Mouse (Mus musculus) heart, adult 2 months (tissue): ENCODE data around the gene Gfpt1. TPM values are rescaled to one million over a fixed set of nuclear protein-coding genes. Genes with fewer than 3 reads are reported as not detected.
"Not testable (repeated sequence)": the region's sequence is repeated elsewhere in the genome, so short reads cannot be mapped to it uniquely, and the experiment has no call there.

Source experiments
- DNase-seq, 2 experiments: peaks; one replicate each; pipeline ENCODE4 v3.0.0; 2021
- H3K27ac ChIP-seq: fragments of 200-600 bp; 2 replicates; pipeline ENCODE4 v1.8.1; 2022
- H3K27me3 ChIP-seq: fragments of 200-500 bp; 2 replicates; pipeline ENCODE4 v1.6.1; 2012; ENCODE audit warnings: mild to moderate bottlenecking, low read length, inconsistent platforms, mixed read lengths; ENCODE audit not compliant: control insufficient read depth, insufficient read depth
- H3K36me3 ChIP-seq: fragments of 200-500 bp; 2 replicates; pipeline ENCODE4 v1.6.1; 2012; ENCODE audit warnings: low read length, inconsistent platforms; ENCODE audit not compliant: control insufficient read depth, insufficient read depth
- H3K4me1 ChIP-seq: fragments of 200-500 bp; 2 replicates; pipeline ENCODE4 v1.6.1; 2011; ENCODE audit warnings: low read length; ENCODE audit not compliant: control insufficient read depth, insufficient read depth
- H3K4me3 ChIP-seq: fragments of 200-600 bp; 2 replicates; pipeline ENCODE4 v1.8.1; 2022
- H3K79me2 ChIP-seq: fragments of 200-500 bp; replicated peaks from 2 replicates; pipeline ENCODE4 v1.6.1; 2012; ENCODE audit warnings: mild to moderate bottlenecking, inconsistent platforms, low read length, moderate library complexity, mixed read lengths; ENCODE audit not compliant: control insufficient read depth, insufficient read depth
- H3K9ac ChIP-seq: fragments of 200-500 bp; 2 replicates; pipeline ENCODE4 v1.6.1; 2012; ENCODE audit warnings: low read depth, mild to moderate bottlenecking, control low read depth, inconsistent platforms, low read length, mixed read lengths
- CTCF ChIP-seq: fragments of 200-600 bp; IDR thresholded peaks from 2 replicates; pipeline ENCODE4 v1.8.1; 2022; ENCODE audit warnings: antibody characterized with exemption, mild to moderate bottlenecking, moderate library complexity
- EP300 ChIP-seq: fragments of 200-500 bp; IDR thresholded peaks from 2 replicates; pipeline ENCODE4 v1.6.1; 2011; ENCODE audit warnings: low read depth, low read length, control low read depth; ENCODE audit not compliant: insufficient read depth
- POLR2A ChIP-seq: fragments of 200-500 bp; IDR thresholded peaks from 2 replicates; pipeline ENCODE4 v1.6.1; 2011; ENCODE audit warnings: mild to moderate bottlenecking, low read depth, low read length, control low read depth; ENCODE audit not compliant: insufficient read depth
- WGBS: fragments of 180-500 bp; shearing (Covaris S2); methylation state at CpG from one replicate; pipeline ENCODE4 v1.1.7; 2018; 5-methylcytosine and 5-hydroxymethylcytosine counted together
- intact Hi-C: fragments of 180-260 bp; cut with DNase I; formaldehyde crosslinking; loops from one replicate; pipeline ENCODE4 v1.15.1; 2025
- polyA plus RNA-seq: library from polyadenylated mRNA; depleted of rRNA; stranded (reverse); fragments of >200 nt; gene quantifications from 2 replicates; pipeline ENCODE4 v1.2.3, GENCODE M21; 2012
- total RNA-seq, 2 experiments: library from RNA; stranded (reverse); gene quantifications; 2 replicates each; pipeline ENCODE4 v1.2.3; 2021

Gfpt1 gene
- total and polyA plus RNA-seq, 3 experiments, result 6.1 to 17.5 (median 16.1) TPM

GRCm38 (mm10) chr6:87018874-87019273 lies 23.8 kb upstream of the Gfpt1 start:
- Histone ChIP-seq H3K27me3 (no peaks in the 10 kb centered on the region), H3K9ac (no peak overlapping the region), H3K27ac (no peak overlapping the region), H3K4me1 (no peaks in the 10 kb centered on the region), H3K79me2 (0 out of 2 replicates have a peak, but pooled peaks cover 2% of the 10 kb centered on the region), H3K4me3 (no peak overlapping the region), H3K36me3 (no peaks in the 10 kb centered on the region; the same call in 1 of the 2 replicates)
- TF ChIP-seq POLR2A (no peak), CTCF (no peak), EP300 (no peak)
- no peak for DNase-seq
- 93% methylated on average over 8 of the region's 8 CpGs for WGBS
- intact Hi-C loops, result no loop called here

DNA sequence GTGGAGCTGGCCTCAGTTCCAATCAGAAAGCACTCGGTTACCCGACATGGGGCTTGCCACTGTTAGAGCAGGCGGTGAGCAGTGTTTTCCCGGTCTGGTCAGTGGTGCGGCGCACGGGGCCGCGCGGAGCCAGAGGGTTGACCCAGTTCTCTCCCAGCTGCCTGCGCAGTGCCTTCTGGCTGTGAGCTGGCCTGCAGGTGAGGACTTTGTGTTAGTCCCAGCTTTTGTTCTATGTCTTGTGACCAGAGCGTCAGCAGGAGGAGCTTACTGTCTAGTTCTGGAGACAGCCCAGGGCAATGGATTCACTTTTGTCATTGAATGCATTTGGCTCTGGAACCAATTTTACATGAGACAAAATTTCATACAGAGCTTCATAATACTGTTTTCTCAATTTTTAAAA lies 20.9 kb upstream of the Gfpt1 start:
- intact Hi-C loops, result no loop called here
- TF ChIP-seq POLR2A (no peak), EP300 (no peak), CTCF (no peak)
- no peak overlapping the region for H3K27ac ChIP-seq

GRCm38 (mm10) chr6:87026980-87027379 lies 15.7 kb upstream of the Gfpt1 start:
- Histone ChIP-seq H3K79me2 (no peaks in the 10 kb centered on the region), H3K27ac (no peak overlapping the region), H3K36me3 (peaks cover 4% of the 10 kb centered on the region), H3K27me3 (no peaks in the 10 kb centered on the region), H3K4me3 (no peak overlapping the region), H3K9ac (no peak overlapping the region), H3K4me1 (no peaks in the 10 kb centered on the region)
- TF ChIP-seq POLR2A, result no peak
- TF ChIP-seq EP300, result no peak
- TF ChIP-seq CTCF, result no peak
- 43% methylated on average over 7 of the region's 7 CpGs for WGBS
- DNase-seq, result peak in 1 of 2 experiments; percentile 31
- intact Hi-C loops, result no loop called here

More for the DNA sequence above, 20.9 kb upstream of the Gfpt1 start:
- no peak overlapping the region for H3K4me3 ChIP-seq
- 0 out of 2 replicates have a peak, but pooled peaks cover 2% of the 10 kb centered on the region for H3K79me2 ChIP-seq
- H3K9ac ChIP-seq, result no peak overlapping the region
- WGBS, result 98% methylated on average over 12 of the region's 12 CpGs
- H3K4me1 ChIP-seq, result no peaks in the 10 kb centered on the region
- no peak for DNase-seq
- H3K27me3 ChIP-seq, result no peaks in the 10 kb centered on the region
- no peaks in the 10 kb centered on the region; the same call in 1 of the 2 replicates for H3K36me3 ChIP-seq

DNA sequence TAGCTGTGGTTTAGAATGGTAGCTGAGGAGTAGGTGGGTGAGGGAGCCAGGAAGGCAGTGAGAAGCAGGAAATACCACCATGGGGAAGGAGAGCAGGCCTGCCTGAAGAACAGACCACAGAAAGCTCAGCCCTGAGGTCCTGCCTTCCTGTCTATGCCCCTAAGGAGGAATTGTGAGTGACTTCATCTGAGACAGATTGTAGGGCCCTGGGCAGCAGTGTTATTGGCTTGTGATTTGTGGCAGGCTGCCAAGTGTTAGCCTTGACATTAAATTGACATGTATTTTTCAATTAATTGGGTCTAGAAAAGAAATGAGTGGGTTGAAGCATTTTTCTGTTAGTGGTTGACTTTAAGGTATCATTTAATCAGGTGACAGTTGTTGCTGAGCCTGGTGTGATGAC lies 13.8 kb upstream of the Gfpt1 start:
- no peak overlapping the region for H3K4me3 ChIP-seq
- DNase-seq, result no peak
- H3K79me2 ChIP-seq, result no peaks in the 10 kb centered on the region
- H3K9ac ChIP-seq, result no peak overlapping the region
- no peaks in the 10 kb centered on the region for H3K4me1 ChIP-seq
- TF ChIP-seq POLR2A, result no peak
- no peak for TF ChIP-seq EP300
- no peak for TF ChIP-seq CTCF
- intact Hi-C loops, result no loop called here
- peaks cover 4% of the 10 kb centered on the region for H3K36me3 ChIP-seq
- H3K27ac ChIP-seq, result no peak overlapping the region
- H3K27me3 ChIP-seq, result no peaks in the 10 kb centered on the region

DNA sequence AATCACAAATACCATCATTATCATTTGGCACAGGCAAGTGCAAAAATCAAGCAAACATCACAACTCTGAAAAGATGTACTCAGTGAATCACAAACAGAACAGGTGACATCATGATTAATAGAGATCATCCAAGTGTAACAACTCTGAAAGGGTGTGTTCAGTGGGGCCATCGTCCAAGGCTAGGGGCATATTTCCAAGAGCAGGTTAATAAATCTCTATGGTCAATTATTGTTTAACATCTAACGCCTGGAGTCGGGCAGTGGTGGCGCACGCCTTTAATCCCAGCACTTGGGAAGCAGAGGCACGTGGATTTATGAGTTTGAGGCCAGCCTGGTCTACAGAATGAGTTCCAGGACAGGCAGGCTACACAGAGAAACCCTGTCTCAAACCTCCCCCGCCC lies 11.3 kb upstream of the Gfpt1 start:
- H3K36me3 ChIP-seq, H3K27me3 ChIP-seq, H3K9ac ChIP-seq, H3K27ac ChIP-seq, DNase-seq, H3K4me3 ChIP-seq, H3K79me2 ChIP-seq, H3K4me1 ChIP-seq, intact Hi-C loops: not testable (repeated sequence)
- 95% methylated on average over 7 of the region's 7 CpGs for whole genome bisulfite sequencing

- H3K27ac ChIP-seq, result no peak overlapping the region
- peaks cover 3% of the 10 kb centered on the region for H3K36me3 ChIP-seq
- 79% methylated on average over 3 of the region's 3 CpGs for WGBS
- no peaks in the 10 kb centered on the region for H3K79me2 ChIP-seq
- no peaks in the 10 kb centered on the region for H3K4me1 ChIP-seq
- intact Hi-C loops, result no loop called here
- DNase-seq, result no peak
- no peaks in the 10 kb centered on the region for H3K27me3 ChIP-seq
- no peak for TF ChIP-seq POLR2A
- no peak for TF ChIP-seq EP300
- TF ChIP-seq CTCF, result no peak
- H3K9ac ChIP-seq, result no peak overlapping the region
- H3K4me3 ChIP-seq, result no peak overlapping the region
Observed at GRCm38 (mm10) chr6:87032401-87032800, 10.2 kb upstream of the Gfpt1 start.

DNA sequence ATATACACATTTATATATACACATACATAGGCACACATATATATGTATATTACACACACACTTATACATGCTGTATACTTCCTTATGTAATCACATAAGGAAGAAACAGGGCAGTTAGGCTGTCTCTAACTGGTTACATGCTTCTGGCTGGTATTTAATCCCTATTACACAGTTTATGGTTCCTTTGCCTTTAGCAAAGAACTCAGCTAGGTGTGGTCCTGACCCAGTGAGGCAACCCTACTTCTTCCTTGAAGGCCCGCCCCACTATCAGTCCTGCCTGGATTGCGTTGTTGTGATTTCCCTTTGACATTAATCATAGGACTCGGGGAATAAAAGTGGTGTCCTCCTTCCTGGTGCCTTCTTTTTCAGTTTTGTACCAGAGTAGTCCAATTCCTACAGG lies 8.3 kb upstream of the Gfpt1 start:
- intact Hi-C loops, result no loop called here
- Histone ChIP-seq H3K27ac (no peak overlapping the region), H3K9ac (no peak overlapping the region), H3K27me3 (no peaks in the 10 kb centered on the region), H3K4me1 (no peaks in the 10 kb centered on the region), H3K79me2 (no peaks in the 10 kb centered on the region), H3K4me3 (no peak overlapping the region), H3K36me3 (no peaks in the 10 kb centered on the region)
- 82% methylated on average over 3 of the region's 3 CpGs for WGBS
- TF ChIP-seq CTCF (no peak), EP300 (no peak), POLR2A (no peak)
- no peak for DNase-seq
